In genomic region chr15:31530659-31531445, GRCm38 (mm10) we compare ENCODE assay signal across 8 mouse cellular contexts. TPM values are rescaled to one million over a fixed set of nuclear protein-coding genes. Genes with fewer than 3 reads are reported as not detected.
A peak's percentile ranks its signal among the peaks of the same experiment; 100 is the strongest.
DNase-seq lines count a peak whose midpoint lies in the region; ATAC-seq lines count a peak whose summit lies in the region.

Gene March6, minus strand, starts transcription at chr15:31531053.

- peak within 1 kb of the TSS; percentile 97 for H3K27ac ChIP-seq in intestine, embryonic 14.5 days (ENCODE audit: low read depth)

- H3K36me3 ChIP-seq in intestine, embryonic 14.5 days (ENCODE audit: control insufficient read depth, insufficient read depth, low read length), result no peaks in the 10 kb centered on the region

- H3K27me3 ChIP-seq in intestine, embryonic 14.5 days (replicated peaks; ENCODE audit: control insufficient read depth, insufficient read depth, low read length), result no peaks in the 10 kb centered on the region

- peak; percentile 90 for DNase-seq in adrenal gland, adult 18-20 months (ENCODE audit: low spot score in 2 of 2)
- DNase-seq in embryo, embryonic 10.5 days (ENCODE audit: low spot score), result peak; percentile 93
- peak; percentile 88 for DNase-seq in gastrocnemius, postnatal 25 days
- peak; percentile 91 for DNase-seq in intestine, embryonic 14.5 days (ENCODE audit: low spot score)
- DNase-seq in left cerebral cortex, postnatal 10 days (ENCODE audit: extremely low spot score in 1 of 2, low spot score in 2 of 2), result peak; percentile 90 to 96
- DNase-seq in right cerebral cortex, postnatal 10 days (ENCODE audit: low spot score in 2 of 2), result peak; percentile 96
- DNase-seq in urinary bladder, postnatal 14 days (ENCODE audit: low spot score), result peak; percentile 89

- intact Hi-C loops in left cerebral cortex, postnatal 10 days (cut with DNase I), result loop anchor here (5.0 kb wide), 1 partner anchor 56 kb away; no protein-coding TSS in a partner anchor

- ATAC-seq in intestine, embryonic 14.5 days (replicated peaks; ENCODE audit: low FRiP score, low TSS enrichment, low read depth), result peak; percentile 93
- peak; percentile 47 for ATAC-seq in megakaryocyte progenitor cell, adult 5-6 weeks (replicated peaks; ENCODE audit: poor library complexity)

- H3K4me1 ChIP-seq in intestine, embryonic 14.5 days (replicated peaks; ENCODE audit: control insufficient read depth, insufficient read depth, low read length), result peaks cover 14% of the 10 kb centered on the region

- under 1% methylated on average over 99 of the region's 132 CpGs for WGBS in intestine, embryonic 14.5 days

- peak within 1 kb of the TSS; percentile 85 for H3K4me2 ChIP-seq in intestine, embryonic 14.5 days (ENCODE audit: low read length)

- H3K9me3 ChIP-seq in intestine, embryonic 14.5 days (ENCODE audit: control insufficient read depth, low read length), result no peaks in the 10 kb centered on the region

- peak within 1 kb of the TSS; percentile 92 for H3K9ac ChIP-seq in intestine, embryonic 14.5 days (ENCODE audit: low read length)

- peak within 1 kb of the TSS; percentile 91 for H3K4me3 ChIP-seq in intestine, embryonic 14.5 days (ENCODE audit: low read depth, low read length)

RNA-seq across cellular contexts. Expression of gene March6, which starts in this region (rescaled TPM):
- 100 to 1,000 TPM in 1 of 2 experiments, 10 to 100 TPM in 1; 84.7 to 161 TPM for total RNA-seq in adrenal gland, adult 18-20 months (2021)
- total RNA-seq in gastrocnemius, postnatal 25 days (2021), result 100 to 1,000 TPM in 1 of 2 experiments, 10 to 100 TPM in 1; 94.5 to 100 TPM
- 36.2 and 39.6 TPM in 2 replicates for polyA plus RNA-seq in intestine, embryonic 14.5 days (2014; fragmentation: Nextera tagmentation; extraction: Ambion mirVana)
- total RNA-seq in left cerebral cortex, postnatal 10 days (2021), result 100 to 1,000 TPM; 226 to 233 TPM
- total RNA-seq in megakaryocyte progenitor cell, adult 5-6 weeks (2015), result 39.3 and 42.5 TPM in 2 replicates
- total RNA-seq in megakaryocyte progenitor cell, adult 5-6 weeks (2017), result 28.8 and 38.8 TPM in 2 replicates

Comparison
In these comparisons a context has a peak if more than half of its experiments do, and no peak if none do; other contexts are left out.
1. Peak in every context shown above with its lines: DNase-seq, ATAC-seq, H3K4me3 ChIP-seq and H3K27ac ChIP-seq.